Mouse (Mus musculus) G1E (cell line): ENCODE measurements at regions not wholly inside any gene's neighbourhood (a gene's known extent, or its start where the extent isn't known, plus 50 kb on each side); places are given as distances from the start of the nearest gene placed in this dataset.

Experiments
- CTCF ChIP-seq: IDR thresholded peaks from 2 replicates; pipeline ENCODE4 v1.5.1; 2012; ENCODE audit warnings: low read depth, low read length, inconsistent platforms, mixed read lengths
- GATA1 ChIP-seq: IDR thresholded peaks from 2 replicates; pipeline ENCODE4 v1.6.1; 2012; ENCODE audit warnings: borderline replicate concordance, low read length, inconsistent platforms, mixed read lengths
- POLR2AphosphoS5 ChIP-seq: IDR thresholded peaks from 2 replicates; pipeline ENCODE4 v1.6.1; 2012; ENCODE audit warnings: low read depth, low read length, inconsistent platforms; ENCODE audit not compliant: insufficient replicate concordance

- TF ChIP-seq POLR2AphosphoS5 (no peak), CTCF (no peak), GATA1 (no peak)
Observed at GRCm38 (mm10) chr13:102380667-102381066, 312.7 kb upstream of the Cd180 start.
